Mouse (Mus musculus): Measurements from ENCODE around the gene Eml6. TPM values are rescaled to one million over a fixed set of nuclear protein-coding genes. Genes with fewer than 3 reads are reported as not detected.

The Eml6 gene
- polyA plus RNA-seq, 1 experiment from 2014 or later: 1.3 TPM

Other genes with a start within 250 kb of the Eml6 start
- gene 4931440F15Rik, start 200.4 kb downstream of the Eml6 start, polyA plus RNA-seq (2014; fragmentation: Nextera tagmentation; extraction: Ambion mirVana): 0.11 TPM in 1 of 2 replicates, not detected in the other
- 85.8 and 86.2 TPM in 2 replicates for gene Sptbn1, start 242.1 kb upstream of the Eml6 start, polyA plus RNA-seq (2014; fragmentation: Nextera tagmentation; extraction: Ambion mirVana)

Data from midbrain, embryonic 11.5 days (tissue).